Mouse (Mus musculus) adrenal gland, adult 18-20 months (tissue): ENCODE data around the gene Ccr7. TPM values are rescaled to one million over a fixed set of nuclear protein-coding genes. Genes with fewer than 3 reads are reported as not detected.

Source experiments
- DNase-seq, 2 experiments: peaks; one replicate each; pipeline ENCODE4 v3.0.0; 2021 to 2022; ENCODE audit warnings: low spot score in 2 of 2
- long read RNA-seq, 2 experiments: library from polyadenylated mRNA; stranded (forward); transcript quantifications; one replicate each; pipeline ENCODE4 v2.0.0; 2021
- total RNA-seq, 2 experiments: library from RNA; stranded (reverse); gene quantifications; 1 replicate in 1 of 2; 2 replicates in 1 of 2; pipeline ENCODE4 v1.2.3; 2021

The Ccr7 gene
- under 1 TPM in 1 of 2 experiments, not detected in 1; 0.38 TPM for total RNA-seq
- long read RNA-seq, experiment 1: 0 reads
- long read RNA-seq, experiment 2: 0 reads

GRCm38 (mm10) chr11:99154987-99155641 lies at the start of gene Ccr7:
Gene Ccr7 (minus strand): TSS chr11:99155077.
- DNase-seq: no peak

- DNase-seq: peak; percentile 36 to 41
Measured at GRCm38 (mm10) chr11:99189154-99189582, 34.3 kb upstream of the Ccr7 start.

- DNase-seq: no peak
Measured at GRCm38 (mm10) chr11:99187348-99187747, 32.5 kb upstream of the Ccr7 start.

GRCm38 (mm10) chr11:99186836-99187235 lies 32.0 kb upstream of the Ccr7 start:
- DNase-seq: no peak

- DNase-seq: no peak
Measured at GRCm38 (mm10) chr11:99182575-99182974, 27.7 kb upstream of the Ccr7 start.

- DNase-seq: no peak
Measured at GRCm38 (mm10) chr11:99180071-99180470, 25.2 kb upstream of the Ccr7 start.

GRCm38 (mm10) chr11:99177925-99178198 lies 23.0 kb upstream of the Ccr7 start:
- DNase-seq: no peak

GRCm38 (mm10) chr11:99177054-99177924 lies 22.4 kb upstream of the Ccr7 start:
- DNase-seq: no peak

GRCm38 (mm10) chr11:99172002-99172401 lies 17.1 kb upstream of the Ccr7 start:
- DNase-seq: no peak

- no peak for DNase-seq
Measured at GRCm38 (mm10) chr11:99171442-99171841, 16.6 kb upstream of the Ccr7 start.

GRCm38 (mm10) chr11:99170547-99171267 lies 15.8 kb upstream of the Ccr7 start:
- DNase-seq: no peak

- no peak for DNase-seq
Measured at GRCm38 (mm10) chr11:99170005-99170404, 15.1 kb upstream of the Ccr7 start.

GRCm38 (mm10) chr11:99169438-99169837 lies 14.6 kb upstream of the Ccr7 start:
- DNase-seq: no peak

GRCm38 (mm10) chr11:99168030-99168474 lies 13.2 kb upstream of the Ccr7 start:
- DNase-seq: no peak

GRCm38 (mm10) chr11:99167576-99167975 lies 12.7 kb upstream of the Ccr7 start:
- DNase-seq: no peak

- no peak for DNase-seq
Measured at GRCm38 (mm10) chr11:99166241-99166640, 11.4 kb upstream of the Ccr7 start.

- no peak for DNase-seq
Measured at GRCm38 (mm10) chr11:99165031-99165752, 10.3 kb upstream of the Ccr7 start.

- DNase-seq: no peak
Measured at GRCm38 (mm10) chr11:99162972-99163686, 8.3 kb upstream of the Ccr7 start.

- no peak for DNase-seq
Measured at GRCm38 (mm10) chr11:99161648-99162047, 6.8 kb upstream of the Ccr7 start.

- DNase-seq: no peak
Measured at GRCm38 (mm10) chr11:99160228-99160627, 5.4 kb upstream of the Ccr7 start.
